Mouse (Mus musculus) megakaryocyte, embryonic 14.5 days (primary cell): Measurements from ENCODE around the gene Tlk2.

ENCODE experiments used
- FLI1 ChIP-seq: IDR thresholded peaks from 2 replicates; pipeline ENCODE4 v1.6.1; 2012; ENCODE audit warnings: low read length, inconsistent platforms, mixed read lengths
- GATA1 ChIP-seq: IDR thresholded peaks from 3 replicates; pipeline ENCODE4 v1.6.1; 2012; ENCODE audit warnings: mixed read lengths, low read length, inconsistent platforms, borderline replicate concordance

DNA sequence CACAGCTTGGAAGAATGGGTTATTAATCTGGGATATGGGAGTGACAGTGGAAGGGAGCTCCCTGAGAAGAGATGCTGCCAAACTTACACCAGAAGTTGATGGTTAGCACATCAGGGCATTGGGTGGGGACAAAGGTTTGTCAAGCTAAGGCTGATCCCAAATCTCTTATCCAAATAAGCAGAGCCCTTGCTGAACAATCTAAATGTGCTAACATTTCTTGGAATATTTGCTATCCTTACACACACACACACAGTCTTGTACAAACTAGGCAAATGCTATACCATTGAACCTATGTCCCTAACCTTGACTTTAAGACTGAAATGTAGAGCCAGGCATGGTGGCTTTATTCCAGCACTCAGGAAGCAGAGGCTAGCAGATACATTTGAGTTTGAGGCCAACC, 35.0 kb upstream of the Tlk2 start:
- TF ChIP-seq GATA1, result no peak
- TF ChIP-seq FLI1, result no peak
